Mouse (Mus musculus) hindbrain, embryonic 15.5 days (tissue): ENCODE data around the gene Hoxb3. TPM values are rescaled to one million over a fixed set of nuclear protein-coding genes. Genes with fewer than 3 reads are reported as not detected.

Experiments used
- ATAC-seq: fragments of 200-750 bp; cut with Nextera tagmentation; 2 replicates; pipeline ENCODE4 v1.8.0; 2017; ENCODE audit warnings: low read depth, moderate number of reproducible peaks, moderate TSS enrichment; ENCODE audit not compliant: low FRiP score
- H3K27ac ChIP-seq: fragments of 300-500 bp; sonication (generic); replicated peaks from 2 replicates; pipeline ENCODE4 v1.5.1; 2015; ENCODE audit warnings: mild to moderate bottlenecking, inconsistent platforms
- H3K27me3 ChIP-seq: fragments of 300-500 bp; sonication (generic); 2 replicates; pipeline ENCODE4 v1.6.1; 2015; ENCODE audit warnings: control low read depth, inconsistent platforms
- H3K36me3 ChIP-seq: fragments of 300-500 bp; sonication (generic); 2 replicates; pipeline ENCODE4 v1.6.1; 2015; ENCODE audit warnings: control low read depth, inconsistent platforms
- H3K4me1 ChIP-seq: fragments of 300-500 bp; sonication (generic); replicated peaks from 2 replicates; pipeline ENCODE4 v1.6.1; 2015; ENCODE audit warnings: control low read depth, inconsistent platforms
- H3K4me2 ChIP-seq: fragments of 300-500 bp; sonication (generic); 2 replicates; pipeline ENCODE4 v1.6.1; 2015; ENCODE audit warnings: moderate library complexity, mild to moderate bottlenecking, inconsistent platforms
- H3K4me3 ChIP-seq: fragments of 300-500 bp; sonication (generic); 2 replicates; pipeline ENCODE4 v1.5.1; 2015; ENCODE audit warnings: mild to moderate bottlenecking, inconsistent platforms
- H3K9ac ChIP-seq: fragments of 300-500 bp; sonication (generic); 2 replicates; pipeline ENCODE4 v1.6.1; 2015; ENCODE audit warnings: inconsistent platforms
- H3K9me3 ChIP-seq: fragments of 300-500 bp; sonication (generic); 2 replicates; pipeline ENCODE4 v1.6.1; 2016; ENCODE audit warnings: control low read depth, inconsistent platforms
- WGBS: fragments of 180-500 bp; shearing (Covaris S2); methylation state at CpG from one replicate; pipeline ENCODE4 v1.1.7; 2015; 5-methylcytosine and 5-hydroxymethylcytosine counted together
- polyA plus RNA-seq: library from polyadenylated mRNA; unstranded; fragments of >200 nt; fragmentation: Nextera tagmentation; extraction: Ambion mirVana; gene quantifications from 2 replicates; pipeline ENCODE4 v1.2.1, GENCODE M21; 2015

The Hoxb3 gene
- polyA plus RNA-seq, 1 experiment from 2014 or later: 12.8 TPM

DNA sequence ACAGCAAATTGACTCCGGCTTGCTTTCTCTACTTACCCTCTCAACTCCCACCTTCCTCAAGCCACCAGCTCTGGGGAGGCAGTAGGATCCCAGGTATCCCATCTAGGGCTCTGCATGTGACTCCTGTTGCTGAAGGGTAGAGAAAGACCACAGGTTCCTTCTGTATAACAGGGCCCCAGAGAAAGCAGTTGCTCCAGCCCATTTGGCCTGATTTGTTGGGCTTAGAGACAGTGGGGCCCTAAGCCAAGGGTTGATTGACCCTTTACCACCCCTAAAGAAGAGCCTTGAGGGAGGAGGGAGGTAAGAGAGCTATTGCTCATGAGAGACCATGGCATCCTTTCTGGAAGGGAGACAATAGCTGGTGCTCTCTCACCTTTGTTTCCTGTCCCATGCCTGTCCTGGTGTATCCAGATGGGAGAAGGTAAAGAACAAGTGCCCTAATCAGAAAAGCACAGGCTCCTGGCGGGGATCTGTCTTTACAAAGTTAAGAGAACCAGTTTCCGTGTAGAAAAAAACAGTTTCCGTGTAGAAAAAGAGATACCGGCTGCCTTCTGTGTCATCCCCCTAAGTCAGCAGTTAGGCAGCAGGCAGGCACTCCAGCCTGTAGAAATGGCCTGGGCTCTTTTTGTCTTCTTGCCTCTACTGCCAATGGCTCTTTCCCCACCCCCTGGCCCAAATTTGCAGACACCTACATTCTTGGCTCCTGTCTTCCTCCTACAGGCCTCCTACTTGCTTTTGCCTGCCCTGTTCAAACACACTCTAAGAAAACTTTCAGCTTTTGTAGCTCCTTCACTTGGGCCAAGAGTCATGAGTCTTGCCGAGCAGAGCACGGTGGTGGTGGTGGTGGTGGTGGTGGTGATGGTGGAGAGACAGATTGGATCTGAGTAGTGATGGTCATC lies 16.1 kb downstream of the Hoxb3 start:
- peaks cover 56% of the 10 kb centered on the region for H3K4me1 ChIP-seq
- 13% methylated on average over 7 of the region's 7 CpGs for WGBS
- no peak for ATAC-seq
- peaks cover 42% of the 10 kb centered on the region for H3K27me3 ChIP-seq
- H3K27ac ChIP-seq: peak overlapping the region; percentile 96
- H3K36me3 ChIP-seq: no peaks in the 10 kb centered on the region
- peak overlapping the region; percentile 43 for H3K4me3 ChIP-seq
- no peaks in the 10 kb centered on the region for H3K9me3 ChIP-seq
- H3K4me2 ChIP-seq: peak overlapping the region; percentile 59
- peak overlapping the region; percentile 60 for H3K9ac ChIP-seq

DNA sequence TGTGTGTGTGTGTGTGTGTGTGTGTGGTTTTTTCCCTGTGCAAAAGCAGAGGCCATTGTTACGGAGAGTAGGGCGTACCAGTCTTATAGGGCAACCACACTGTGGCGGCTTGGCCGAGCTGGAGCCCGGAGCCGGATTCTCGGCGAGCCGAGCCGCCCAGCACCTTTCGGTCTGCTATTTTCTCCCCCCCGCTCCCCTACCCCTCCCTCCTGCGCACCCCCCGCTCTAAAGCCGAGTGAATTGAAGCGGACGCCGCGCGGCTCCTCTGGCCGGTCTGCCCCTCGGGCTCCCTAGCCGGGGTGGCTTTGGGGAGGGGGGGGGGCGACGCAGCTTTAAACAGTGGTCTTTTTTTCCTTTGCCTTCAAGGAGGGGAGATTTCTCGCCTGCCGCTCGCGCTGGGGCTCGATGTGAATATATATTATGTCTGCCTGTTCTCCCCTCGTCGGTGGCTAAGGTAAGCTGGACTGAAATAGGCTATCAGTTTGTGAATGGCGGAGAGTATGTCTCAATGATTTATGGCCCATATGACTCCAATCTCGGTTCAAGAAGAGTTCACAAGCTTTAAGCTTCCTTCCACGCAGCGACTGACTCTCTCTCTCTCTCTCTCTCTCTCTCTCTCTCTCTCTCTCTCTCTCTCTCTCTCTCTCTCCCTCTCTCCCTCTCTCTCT lies 17.7 kb downstream of the Hoxb3 start:
- ATAC-seq: peak; percentile 61
- Histone ChIP-seq H3K4me2 (peak overlapping the region; percentile 59), H3K4me3 (peak overlapping the region; percentile 43), H3K27ac (peak overlapping the region; percentile 96), H3K27me3 (peaks cover 37% of the 10 kb centered on the region), H3K9me3 (no peaks in the 10 kb centered on the region), H3K9ac (peak overlapping the region; percentile 60), H3K4me1 (peaks cover 56% of the 10 kb centered on the region), H3K36me3 (no peaks in the 10 kb centered on the region)
- WGBS: under 1% methylated on average over 29 of the region's 36 CpGs

DNA sequence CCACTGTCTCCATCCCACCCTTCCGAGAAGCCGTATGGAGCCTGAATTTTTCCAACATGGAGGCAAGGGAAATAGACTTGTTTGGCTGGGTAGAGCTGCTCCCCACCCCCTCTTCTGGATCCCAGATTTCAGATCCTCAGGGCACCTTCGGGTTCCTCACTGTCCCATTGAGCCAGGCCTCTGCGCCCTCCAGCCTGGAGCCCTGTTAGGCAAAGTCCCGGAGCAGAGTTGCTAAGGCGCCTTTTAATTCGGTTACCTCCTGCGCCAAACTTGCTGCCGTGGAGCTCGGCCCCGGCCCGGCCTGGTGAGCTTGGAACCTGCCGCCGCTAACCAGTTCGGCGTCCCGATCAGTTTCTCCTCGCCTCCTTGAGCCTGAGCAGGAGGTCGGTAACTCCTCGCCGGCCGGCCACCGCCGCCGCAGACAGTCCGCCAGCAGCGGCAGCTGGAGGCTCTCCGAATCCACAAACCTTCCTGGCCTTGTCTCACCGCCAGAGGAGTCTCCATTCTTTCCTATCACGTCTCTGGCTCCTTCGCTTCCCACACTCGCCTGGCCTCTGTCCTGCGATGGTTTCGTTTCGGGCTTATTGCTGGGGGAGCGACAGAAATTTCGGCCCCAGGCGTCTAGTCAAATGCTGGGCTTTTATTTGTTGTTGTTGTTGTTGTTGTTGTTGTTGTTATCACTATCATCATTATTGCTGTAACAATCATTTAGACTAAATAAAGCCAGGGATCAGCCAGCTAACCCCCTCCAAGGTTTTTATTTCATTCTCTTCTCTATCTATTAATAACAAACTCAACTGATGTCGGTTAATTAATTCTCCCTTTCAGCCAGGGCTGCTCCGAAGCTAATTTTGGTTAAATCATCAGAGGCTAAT lies 18.8 kb downstream of the Hoxb3 start:
- H3K9me3 ChIP-seq: no peaks in the 10 kb centered on the region
- no peaks in the 10 kb centered on the region for H3K36me3 ChIP-seq
- H3K4me3 ChIP-seq: peak overlapping the region; percentile 43
- under 1% methylated on average over 40 of the region's 40 CpGs for WGBS
- peaks cover 58% of the 10 kb centered on the region for H3K4me1 ChIP-seq
- peak overlapping the region; percentile 59 for H3K4me2 ChIP-seq
- no peak for ATAC-seq
- peak overlapping the region; percentile 96 for H3K27ac ChIP-seq
- H3K27me3 ChIP-seq: peaks cover 34% of the 10 kb centered on the region
- H3K9ac ChIP-seq: peak overlapping the region; percentile 63

DNA sequence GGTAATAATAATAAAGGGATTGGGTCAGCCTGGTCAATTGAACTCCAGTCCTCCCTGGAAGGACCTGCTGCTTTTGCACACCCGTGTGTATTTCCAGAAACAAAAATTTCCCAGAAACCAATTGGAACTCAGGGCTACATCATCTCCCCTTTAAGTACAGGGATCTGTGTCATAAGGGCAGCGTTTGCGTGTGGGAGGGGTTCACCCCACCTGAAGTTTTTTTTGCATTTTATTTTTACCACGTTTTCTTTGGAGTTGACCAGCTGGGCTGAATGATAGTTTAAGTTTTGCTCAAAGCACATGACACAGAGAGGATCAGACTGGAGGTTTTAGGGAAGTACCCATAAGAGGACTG lies 19.4 kb downstream of the Hoxb3 start:
- no peaks in the 10 kb centered on the region for H3K36me3 ChIP-seq
- peaks cover 29% of the 10 kb centered on the region for H3K27me3 ChIP-seq
- H3K4me3 ChIP-seq: peak overlapping the region; percentile 43
- peak overlapping the region; percentile 63 for H3K9ac ChIP-seq
- peaks cover 61% of the 10 kb centered on the region for H3K4me1 ChIP-seq
- H3K4me2 ChIP-seq: peak overlapping the region; percentile 59
- no peak for ATAC-seq
- peak overlapping the region; percentile 96 for H3K27ac ChIP-seq
- H3K9me3 ChIP-seq: no peaks in the 10 kb centered on the region
- 4% methylated on average over 4 of the region's 4 CpGs for WGBS

DNA sequence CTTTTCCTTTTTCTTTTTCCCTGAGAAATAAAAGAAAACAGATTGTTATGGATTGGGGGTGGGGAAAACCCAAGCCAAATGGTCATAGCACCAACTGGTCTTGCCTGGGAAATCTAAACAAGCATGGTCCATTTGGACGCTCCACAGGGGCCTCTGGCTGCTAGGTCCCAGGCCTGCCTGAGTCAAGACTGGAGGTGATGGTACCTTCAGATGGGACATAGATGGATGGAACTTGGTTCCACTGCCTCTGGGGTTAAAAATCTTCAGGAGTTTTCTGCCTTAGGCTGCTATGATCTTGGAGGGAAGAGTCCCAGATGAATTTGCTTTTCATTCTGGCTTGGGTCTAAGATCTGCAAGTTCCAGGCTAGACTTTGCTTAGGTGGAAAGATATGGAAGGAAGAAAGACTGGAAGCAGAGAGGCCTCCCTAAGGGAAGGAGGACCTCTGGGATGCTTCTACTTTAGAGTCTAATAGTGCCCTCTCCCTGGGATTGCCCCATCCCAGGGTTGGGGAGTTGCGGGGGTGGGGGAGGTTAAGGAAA lies 20.1 kb downstream of the Hoxb3 start:
- H3K4me3 ChIP-seq: peak overlapping the region; percentile 43
- H3K27me3 ChIP-seq: peaks cover 25% of the 10 kb centered on the region

DNA sequence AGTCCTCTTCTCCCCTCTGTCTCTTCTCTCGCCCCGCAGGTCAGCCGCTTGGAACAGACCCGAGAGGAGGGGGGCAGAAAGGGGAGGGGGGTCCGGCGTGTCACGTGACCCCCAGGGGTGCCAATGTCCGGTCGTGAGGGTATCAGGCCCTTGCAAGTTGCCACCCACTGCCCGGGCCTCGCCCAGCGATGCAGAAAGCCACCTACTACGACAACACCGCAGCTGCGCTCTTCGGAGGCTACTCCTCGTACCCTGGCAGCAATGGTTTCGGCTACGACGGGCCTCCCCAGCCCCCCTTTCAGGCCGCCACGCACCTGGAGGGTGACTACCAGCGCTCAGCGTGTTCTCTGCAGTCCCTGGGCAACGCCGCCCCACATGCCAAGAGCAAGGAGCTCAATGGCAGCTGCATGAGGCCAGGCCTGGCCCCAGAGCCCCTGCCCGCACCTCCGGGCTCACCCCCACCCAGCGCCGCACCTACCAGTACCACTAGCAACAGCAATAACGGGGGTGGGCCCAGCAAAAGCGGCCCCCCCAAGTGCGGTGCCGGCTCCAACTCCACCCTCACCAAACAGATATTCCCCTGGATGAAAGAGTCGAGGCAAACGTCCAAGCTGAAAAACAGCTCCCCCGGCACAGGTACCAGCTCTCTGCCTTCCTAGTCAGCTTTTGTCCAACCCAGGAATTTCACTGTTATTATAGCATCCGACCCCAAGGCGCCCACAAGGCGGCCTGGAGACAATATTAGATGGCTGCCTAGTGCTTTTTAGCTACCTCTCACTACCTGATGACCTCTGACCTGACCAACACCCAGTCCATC lies 21.1 kb downstream of the Hoxb3 start:
- Histone ChIP-seq H3K4me3 (peak overlapping the region; percentile 43), H3K9me3 (no peaks in the 10 kb centered on the region), H3K36me3 (no peaks in the 10 kb centered on the region), H3K27ac (peak overlapping the region; percentile 96), H3K4me1 (peaks cover 59% of the 10 kb centered on the region), H3K9ac (peak overlapping the region; percentile 63), H3K27me3 (peaks cover 20% of the 10 kb centered on the region), H3K4me2 (peak overlapping the region; percentile 59)
- WGBS: 3% methylated on average over 38 of the region's 40 CpGs
- no peak for ATAC-seq

More for the DNA sequence above, 20.1 kb downstream of the Hoxb3 start:
- no peaks in the 10 kb centered on the region for H3K9me3 ChIP-seq
- WGBS: 7% methylated on average over 2 of the region's 2 CpGs
- H3K27ac ChIP-seq: peak overlapping the region; percentile 96
- peak overlapping the region; percentile 63 for H3K9ac ChIP-seq
- H3K4me1 ChIP-seq: peaks cover 61% of the 10 kb centered on the region
- no peak for ATAC-seq
- H3K36me3 ChIP-seq: no peaks in the 10 kb centered on the region
- peak overlapping the region; percentile 59 for H3K4me2 ChIP-seq

DNA sequence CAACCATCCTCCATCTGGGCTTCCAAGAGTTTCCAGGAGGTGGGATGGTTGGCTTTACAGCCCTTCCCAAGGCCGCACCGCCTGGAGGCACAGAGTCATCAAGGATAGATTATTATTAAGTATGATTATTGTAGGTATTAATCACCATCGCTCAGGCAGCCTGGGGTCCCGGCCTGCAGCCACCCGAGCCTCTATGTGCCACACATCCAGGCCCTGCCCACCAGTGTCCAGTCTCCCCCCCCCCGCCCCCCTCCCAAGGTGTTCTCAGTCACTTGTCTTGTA lies 21.7 kb downstream of the Hoxb3 start:
- peak overlapping the region; percentile 59 for H3K4me2 ChIP-seq
- H3K27ac ChIP-seq: peak overlapping the region; percentile 96
- no peaks in the 10 kb centered on the region for H3K36me3 ChIP-seq
- H3K9ac ChIP-seq: peak overlapping the region; percentile 63
- H3K27me3 ChIP-seq: peaks cover 17% of the 10 kb centered on the region
- 8% methylated on average over 6 of the region's 6 CpGs for WGBS
- peaks cover 60% of the 10 kb centered on the region for H3K4me1 ChIP-seq
- no peak for ATAC-seq
- no peaks in the 10 kb centered on the region for H3K9me3 ChIP-seq
- peak overlapping the region; percentile 43 for H3K4me3 ChIP-seq

DNA sequence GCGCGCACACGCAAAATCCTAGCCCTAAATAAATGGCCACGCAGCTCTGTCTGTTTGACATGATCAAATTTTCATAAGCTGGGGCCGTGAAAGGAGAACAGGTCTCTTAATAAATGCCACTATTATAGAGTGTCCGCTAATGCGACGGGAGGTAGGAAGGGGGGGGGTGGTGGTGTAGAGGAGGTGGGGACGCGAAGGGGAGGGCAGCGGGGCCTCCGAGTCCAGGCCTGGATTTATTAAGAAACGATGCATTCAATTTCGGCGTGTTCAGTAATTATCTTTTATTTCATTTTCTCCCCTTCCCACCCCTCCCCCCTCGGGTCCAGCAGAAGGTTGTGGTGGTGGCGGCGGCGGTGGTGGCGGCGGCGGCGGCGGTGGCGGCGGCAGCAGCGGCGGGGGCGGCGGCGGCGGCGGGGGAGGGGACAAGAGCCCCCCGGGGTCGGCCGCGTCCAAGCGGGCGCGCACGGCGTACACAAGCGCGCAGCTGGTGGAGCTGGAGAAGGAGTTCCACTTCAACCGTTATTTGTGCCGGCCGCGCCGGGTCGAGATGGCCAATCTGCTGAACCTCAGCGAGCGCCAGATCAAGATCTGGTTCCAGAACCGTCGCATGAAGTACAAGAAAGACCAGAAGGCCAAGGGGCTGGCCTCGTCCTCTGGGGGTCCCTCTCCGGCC lies 22.2 kb downstream of the Hoxb3 start:
- Histone ChIP-seq H3K27me3 (peaks cover 17% of the 10 kb centered on the region), H3K9ac (peak overlapping the region; percentile 63), H3K27ac (peak overlapping the region; percentile 96), H3K4me3 (peak overlapping the region; percentile 43), H3K4me1 (peaks cover 60% of the 10 kb centered on the region), H3K36me3 (no peaks in the 10 kb centered on the region), H3K4me2 (peak overlapping the region; percentile 59), H3K9me3 (no peaks in the 10 kb centered on the region)
- 1% methylated on average over 39 of the region's 56 CpGs for WGBS
- ATAC-seq: no peak

DNA sequence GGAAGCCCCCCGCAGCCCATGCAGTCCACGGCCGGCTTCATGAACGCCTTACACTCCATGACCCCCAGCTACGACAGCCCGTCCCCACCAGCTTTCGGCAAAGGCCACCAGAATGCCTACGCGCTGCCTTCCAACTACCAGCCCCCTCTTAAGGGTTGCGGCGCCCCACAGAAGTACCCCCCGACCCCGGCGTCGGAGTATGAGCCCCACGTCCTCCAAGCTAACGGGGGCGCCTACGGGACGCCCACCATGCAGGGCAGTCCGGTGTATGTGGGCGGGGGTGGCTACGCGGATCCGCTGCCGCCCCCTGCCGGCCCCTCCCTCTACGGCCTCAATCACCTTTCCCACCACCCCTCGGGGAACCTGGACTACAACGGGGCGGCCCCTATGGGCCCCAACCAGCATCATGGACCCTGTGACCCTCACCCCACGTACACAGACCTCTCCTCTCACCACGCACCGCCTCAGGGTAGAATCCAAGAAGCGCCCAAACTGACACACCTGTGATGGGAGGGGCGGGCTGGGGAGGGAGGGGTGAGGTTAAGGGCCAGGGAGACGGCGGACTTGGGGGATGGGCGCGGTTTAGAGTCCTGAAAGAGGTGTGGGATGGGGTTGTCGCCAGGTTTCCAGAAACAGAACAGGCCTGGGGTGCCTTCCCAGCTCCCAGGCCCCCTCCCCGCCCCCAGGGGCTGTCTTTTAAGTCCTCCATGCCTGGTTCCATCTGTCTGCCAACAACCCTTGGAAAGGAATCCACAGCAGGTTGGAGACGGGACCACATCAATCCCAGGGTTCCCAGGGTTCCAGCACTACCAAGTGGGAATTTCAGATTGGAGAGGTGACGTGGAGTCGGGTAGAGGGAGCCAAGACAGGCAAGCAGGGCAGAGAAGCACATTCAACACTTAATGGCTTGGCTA lies 23.0 kb downstream of the Hoxb3 start:
- H3K4me1 ChIP-seq: peaks cover 65% of the 10 kb centered on the region
- no peaks in the 10 kb centered on the region for H3K9me3 ChIP-seq
- ATAC-seq: peak; percentile 39; the same call in 1 of the 2 replicates
- peak overlapping the region; percentile 43 for H3K4me3 ChIP-seq
- peak overlapping the region; percentile 63 for H3K9ac ChIP-seq
- H3K27me3 ChIP-seq: peaks cover 21% of the 10 kb centered on the region
- peak overlapping the region; percentile 59 for H3K4me2 ChIP-seq
- WGBS: 2% methylated on average over 43 of the region's 45 CpGs
- H3K27ac ChIP-seq: peak overlapping the region; percentile 96
- no peaks in the 10 kb centered on the region for H3K36me3 ChIP-seq
